Mouse (Mus musculus) right cerebral cortex, postnatal 14 days (tissue): ENCODE measurements around the gene Mospd3.

Source experiments
- DNase-seq: peaks from one replicate; pipeline ENCODE4 v3.0.0; 2022

Gene Mospd3

GRCm38 (mm10) chr5:137570691-137571586, 29.9 kb downstream of the Mospd3 start:
- DNase-seq: no peak

GRCm38 (mm10) chr5:137570181-137570580, 30.7 kb downstream of the Mospd3 start:
- DNase-seq: no peak

DNA sequence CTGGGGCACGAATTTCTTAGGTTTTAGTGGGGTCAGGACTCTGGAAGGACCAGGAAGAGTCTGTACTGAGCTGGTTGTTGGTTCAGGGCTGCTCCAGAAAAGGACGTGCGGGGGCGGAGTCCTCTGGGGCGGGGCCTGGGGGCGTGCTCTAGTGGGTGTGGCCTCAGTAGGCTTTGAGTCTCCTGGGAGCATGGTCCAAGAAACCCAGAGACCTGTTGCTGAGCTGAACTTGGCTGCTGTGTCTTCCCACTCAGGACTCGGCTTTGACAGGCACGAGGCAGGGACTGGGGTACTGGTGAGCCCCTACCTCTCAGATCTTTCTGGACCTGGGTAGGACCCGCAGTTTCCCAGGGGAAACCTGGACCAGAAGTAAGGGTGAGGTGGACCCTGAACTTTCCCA, 31.2 kb downstream of the Mospd3 start, which contains the start of gene Tfr2:
Gene Tfr2, plus strand, starts transcription at position 176 of the 400 bp plus-strand sequence.
- DNase-seq: no peak

DNA sequence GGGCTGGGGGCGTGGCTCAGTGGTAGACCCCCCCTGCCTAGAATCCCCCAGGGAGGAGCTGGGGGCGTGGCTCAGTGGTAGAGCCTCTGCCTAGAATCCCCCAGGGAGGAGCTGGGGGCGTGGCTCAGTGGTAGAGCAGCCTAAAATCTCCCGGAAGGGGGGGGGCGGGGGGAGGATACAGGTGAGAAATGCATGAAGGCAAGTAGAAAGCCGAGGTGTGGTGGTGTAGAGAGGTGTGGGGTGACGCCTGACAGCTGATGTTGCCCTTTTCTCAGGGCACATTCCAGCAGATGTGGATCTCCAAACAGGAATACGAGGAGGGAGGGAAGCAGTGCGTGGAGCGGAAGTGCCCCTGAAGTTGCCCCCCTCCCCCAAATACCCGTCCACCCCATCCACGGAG, 31.8 kb downstream of the Mospd3 start:
- no peak for DNase-seq

- no peak for DNase-seq
Measured at GRCm38 (mm10) chr5:137568223-137568798, 32.5 kb downstream of the Mospd3 start.

DNA sequence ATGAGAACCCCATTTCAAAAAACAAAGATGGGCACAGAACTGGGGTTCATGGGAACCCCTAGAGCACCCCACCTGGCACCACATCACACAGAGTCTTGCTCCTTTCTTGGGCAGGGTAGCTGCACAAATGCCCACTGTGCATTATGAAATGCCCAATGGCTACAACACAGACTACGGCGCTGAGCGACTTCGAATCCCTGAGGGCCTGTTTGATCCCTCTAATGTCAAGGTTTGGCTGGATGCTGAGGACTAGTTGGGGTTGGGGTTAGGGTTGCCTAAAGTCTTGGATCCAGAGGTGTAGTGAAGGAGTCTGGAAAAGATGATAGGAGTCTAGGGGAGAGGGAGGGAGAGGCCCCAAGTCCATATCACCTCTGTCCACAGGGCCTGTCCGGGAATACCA, 34.4 kb downstream of the Mospd3 start:
- DNase-seq: no peak

DNA sequence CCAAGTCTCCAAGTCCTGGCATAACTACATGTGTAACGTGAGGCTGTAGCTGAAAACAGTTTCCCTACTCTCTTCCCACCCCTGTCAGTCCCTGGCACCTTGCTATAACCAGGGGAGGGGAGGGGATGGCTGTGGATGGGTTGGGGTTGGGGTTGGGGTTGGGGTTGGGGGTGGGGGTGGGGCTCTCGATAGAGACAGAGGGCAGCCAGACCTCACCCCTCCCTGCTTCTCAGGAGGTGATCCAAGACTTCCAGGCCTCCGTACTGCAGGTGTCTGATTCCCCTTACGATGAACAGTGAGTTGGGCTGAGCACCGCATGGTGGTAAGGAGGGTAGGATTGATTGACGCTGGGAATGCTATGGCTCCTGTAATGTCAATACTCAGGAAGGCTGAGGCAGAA, 35.1 kb downstream of the Mospd3 start:
- no peak for DNase-seq

DNA sequence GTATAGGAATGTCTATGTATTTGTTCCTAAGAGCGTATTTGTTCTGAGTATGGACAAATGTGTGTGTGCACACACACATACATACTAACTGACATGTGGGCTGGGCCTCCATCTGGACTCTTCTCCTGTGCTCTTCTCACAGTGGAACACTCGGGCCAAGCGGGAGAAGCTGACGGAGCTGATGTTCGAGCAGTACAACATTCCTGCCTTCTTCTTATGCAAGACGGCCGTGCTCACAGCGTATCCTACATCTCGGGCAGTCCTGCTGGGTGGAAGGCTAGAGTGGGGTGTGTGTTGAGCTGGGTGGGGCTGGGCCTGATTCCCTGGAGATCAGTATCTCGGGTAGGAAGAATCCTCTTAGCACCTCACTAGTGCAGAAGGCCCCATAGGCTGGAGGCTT, 37.9 kb downstream of the Mospd3 start:
- DNase-seq: no peak

DNA sequence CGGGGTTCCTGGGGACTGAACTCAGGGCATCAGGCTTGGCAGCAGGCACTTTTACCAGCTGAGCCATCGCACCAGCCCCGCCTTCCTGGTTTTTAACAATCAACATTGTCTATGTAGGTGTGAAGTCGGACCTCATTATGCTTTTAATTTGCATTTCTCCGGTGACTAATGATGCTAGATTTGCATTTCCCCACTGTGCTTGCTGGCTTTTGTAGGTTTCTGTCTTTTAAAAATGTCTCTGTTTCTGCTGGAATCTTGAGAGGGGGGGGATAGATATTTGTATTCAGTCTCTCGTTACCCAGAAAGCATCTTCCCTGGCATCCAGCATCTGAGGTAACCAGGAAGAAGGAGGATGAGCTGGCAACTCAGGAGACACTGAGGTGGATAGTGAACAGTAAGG, 39.3 kb downstream of the Mospd3 start:
- no peak for DNase-seq

- DNase-seq: no peak
Measured at GRCm38 (mm10) chr5:137553898-137554297, 47.0 kb downstream of the Mospd3 start.

GRCm38 (mm10) chr5:137553411-137553837, 47.4 kb downstream of the Mospd3 start, which contains the start of gene Actl6b:
Actl6b (plus strand) TSS chr5:137553517.
- peak; percentile 93 for DNase-seq

DNA sequence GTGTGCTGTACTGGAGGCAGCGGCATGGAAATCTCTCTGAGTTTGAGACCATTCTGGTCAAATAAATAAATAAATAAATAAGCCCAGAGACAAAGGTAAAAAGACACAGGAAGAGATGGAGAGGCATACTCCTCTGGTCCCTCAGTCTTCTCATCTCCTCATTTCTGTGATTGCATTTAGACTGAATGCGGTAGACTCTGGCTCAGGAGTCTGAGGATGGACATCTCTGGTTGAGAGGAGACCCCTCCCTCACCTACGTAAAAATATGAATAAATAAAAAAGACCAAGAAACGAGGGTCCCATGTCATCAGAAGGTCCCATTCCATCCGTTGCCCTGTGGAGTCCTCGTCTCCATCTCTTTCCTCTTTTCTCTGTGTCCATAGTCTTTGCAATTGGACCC, 47.9 kb downstream of the Mospd3 start:
- DNase-seq: no peak

DNA sequence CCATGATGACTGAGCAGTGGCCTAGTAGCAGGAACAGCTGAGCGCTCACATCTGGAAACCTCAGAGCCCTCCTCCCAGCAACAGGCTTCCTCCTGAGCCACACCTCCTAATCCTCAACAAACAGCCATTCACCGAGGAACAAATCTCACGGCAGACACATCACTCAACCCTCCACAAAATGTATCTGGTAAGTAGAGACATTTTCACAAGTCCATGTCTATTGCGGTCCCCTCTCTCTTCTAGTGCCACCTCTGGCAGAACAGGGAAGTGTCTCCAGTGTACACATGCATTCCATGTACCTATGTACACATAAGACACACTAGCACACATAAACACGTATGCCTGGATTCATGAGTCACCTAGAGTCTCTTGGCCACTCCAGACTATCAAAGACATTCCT, 49.7 kb downstream of the Mospd3 start:
- no peak for DNase-seq

DNA sequence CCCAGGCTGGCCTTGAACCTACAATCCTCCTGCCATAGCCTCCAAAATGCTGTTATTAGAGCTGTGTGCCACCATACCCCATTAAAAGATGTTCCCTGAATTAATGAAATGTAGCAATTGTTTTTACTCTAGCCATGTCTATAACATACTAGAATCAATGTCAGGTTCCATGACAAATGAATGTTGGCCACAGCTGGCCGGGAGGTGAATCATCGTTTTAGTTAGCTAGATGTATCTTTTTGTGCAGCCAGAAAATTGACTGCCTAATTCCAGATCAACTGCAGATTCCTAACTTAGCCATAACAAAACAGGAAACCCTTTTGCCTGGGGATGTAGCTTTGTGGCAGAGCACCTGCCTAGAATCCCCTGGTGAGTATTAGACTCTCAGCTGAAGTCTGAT, 51.0 kb downstream of the Mospd3 start:
- DNase-seq: no peak
